Mouse (Mus musculus) heart, embryonic 12.5 days (tissue): Measurements from ENCODE around the gene P2ry12. TPM values are rescaled to one million over a fixed set of nuclear protein-coding genes. Genes with fewer than 3 reads are reported as not detected.

Source experiments
- ATAC-seq: fragments of 200-750 bp; cut with Nextera tagmentation; 2 replicates; pipeline ENCODE4 v1.8.0; 2017; ENCODE audit warnings: moderate TSS enrichment, moderate library complexity; ENCODE audit not compliant: insufficient number of reproducible peaks, low FRiP score
- H3K27ac ChIP-seq: fragments of 300-500 bp; sonication (generic); 2 replicates; pipeline ENCODE4 v1.5.1; 2016; ENCODE audit warnings: mild to moderate bottlenecking, moderate library complexity; ENCODE audit not compliant: poor library complexity, severe bottlenecking
- H3K27me3 ChIP-seq: fragments of 300-500 bp; sonication (generic); replicated peaks from 2 replicates; pipeline ENCODE4 v1.6.1; 2016; ENCODE audit warnings: mild to moderate bottlenecking, moderate library complexity
- H3K36me3 ChIP-seq: fragments of 300-500 bp; sonication (generic); 2 replicates; pipeline ENCODE4 v1.6.1; 2016; ENCODE audit warnings: mild to moderate bottlenecking, moderate library complexity
- H3K4me1 ChIP-seq: fragments of 300-500 bp; sonication (generic); replicated peaks from 2 replicates; pipeline ENCODE4 v1.6.1; 2016; ENCODE audit warnings: mild to moderate bottlenecking
- H3K4me2 ChIP-seq: fragments of 300-500 bp; sonication (generic); 2 replicates; pipeline ENCODE4 v1.6.1; 2016; ENCODE audit warnings: mild to moderate bottlenecking, moderate library complexity
- H3K4me3 ChIP-seq: fragments of 300-500 bp; sonication (generic); 2 replicates; pipeline ENCODE4 v1.5.1; 2016; ENCODE audit warnings: mild to moderate bottlenecking
- H3K9ac ChIP-seq: fragments of 300-500 bp; sonication (generic); 2 replicates; pipeline ENCODE4 v1.6.1; 2016; ENCODE audit warnings: mild to moderate bottlenecking, moderate library complexity
- H3K9me3 ChIP-seq: fragments of 300-500 bp; sonication (generic); replicated peaks from 2 replicates; pipeline ENCODE4 v1.6.1; 2016; ENCODE audit warnings: mild to moderate bottlenecking, moderate library complexity
- WGBS: fragments of 180-500 bp; shearing (Covaris S2); methylation state at CpG from one replicate; pipeline ENCODE4 v1.1.7; 2016; 5-methylcytosine and 5-hydroxymethylcytosine counted together
- polyA plus RNA-seq: library from polyadenylated mRNA; unstranded; fragments of >200 nt; fragmentation: Nextera tagmentation; extraction: Ambion mirVana; gene quantifications from 2 replicates; pipeline ENCODE4 v1.2.1, GENCODE M21; 2016

The P2ry12 gene
- polyA plus RNA-seq, 1 experiment from 2014 or later = 1.5 TPM

DNA sequence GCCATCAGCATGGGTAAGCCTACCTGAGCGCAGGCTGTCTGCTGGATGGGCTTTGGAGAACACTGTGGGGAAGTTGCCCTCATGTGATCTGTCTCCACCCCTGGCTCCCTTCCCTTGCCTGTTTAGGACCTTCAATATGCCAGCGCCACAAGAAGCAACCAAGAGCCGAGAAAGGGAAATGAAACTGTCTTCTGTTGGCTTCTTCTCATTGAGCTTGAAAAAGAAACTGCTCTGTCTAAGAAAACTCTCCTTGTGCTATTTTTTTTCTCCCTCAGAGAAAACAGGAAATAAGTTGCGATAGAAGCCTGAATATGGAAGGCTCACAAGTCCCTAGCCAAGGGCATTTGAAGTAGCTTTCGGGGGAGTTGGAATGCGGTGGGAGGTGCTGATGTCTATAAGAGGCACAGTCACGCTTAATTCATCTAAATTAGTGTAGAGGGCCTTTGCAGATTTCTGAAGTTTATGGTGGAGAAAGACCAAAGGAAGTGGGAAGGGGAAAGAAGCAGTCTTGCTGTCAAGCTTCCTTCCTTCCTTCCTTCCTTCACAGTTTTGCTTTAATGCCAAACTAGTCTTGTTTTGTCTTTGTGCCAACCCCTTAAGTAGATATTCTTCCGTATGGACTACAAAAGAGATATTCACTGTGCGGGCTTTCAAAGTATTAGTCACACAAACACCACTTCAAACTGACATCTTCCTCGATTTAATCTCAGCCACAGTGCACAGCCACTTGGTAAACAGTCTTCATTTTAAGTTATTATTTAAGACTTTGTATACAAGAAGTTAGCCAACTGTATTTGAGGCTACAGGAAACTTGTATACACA is 33.7 kb downstream of the P2ry12 start:
- no peak overlapping the region for H3K9ac ChIP-seq
- 0 out of 2 replicates have a peak, but pooled peaks have one; percentile 48 for ATAC-seq

DNA sequence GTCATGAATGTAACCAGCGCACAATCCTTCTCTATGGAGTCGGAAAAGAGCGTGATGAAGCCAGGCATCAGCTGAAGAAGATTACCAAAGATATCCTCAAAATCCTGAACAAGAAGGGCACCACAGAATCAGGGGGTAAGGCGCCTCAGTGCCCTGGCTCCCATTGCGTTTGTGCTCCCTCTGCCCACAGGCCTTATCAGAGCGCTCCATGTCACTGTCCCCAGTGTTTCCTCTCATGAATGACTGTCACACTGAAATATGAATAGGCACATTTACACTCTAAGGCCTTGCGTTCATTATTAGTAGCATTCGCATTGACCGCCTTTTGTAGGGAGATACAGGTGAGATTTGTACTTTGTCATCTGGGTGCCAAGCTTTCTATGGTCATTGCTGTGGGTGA is 35.0 kb downstream of the P2ry12 start:
- ATAC-seq = no peak
- Histone ChIP-seq H3K27me3 (no peaks in the 10 kb centered on the region), H3K27ac (no peak overlapping the region), H3K36me3 (no peaks in the 10 kb centered on the region), H3K9me3 (no peaks in the 10 kb centered on the region), H3K4me3 (no peak overlapping the region), H3K4me2 (no peak overlapping the region), H3K4me1 (peaks cover 14% of the 10 kb centered on the region), H3K9ac (no peak overlapping the region)
- 86% methylated on average over 9 of the region's 9 CpGs for WGBS

More for the DNA sequence above, 33.7 kb downstream of the P2ry12 start:
- Histone ChIP-seq H3K4me1 (peaks cover 14% of the 10 kb centered on the region), H3K4me3 (no peak overlapping the region), H3K9me3 (no peaks in the 10 kb centered on the region), H3K27ac (peak overlapping the region; percentile 59), H3K36me3 (no peaks in the 10 kb centered on the region), H3K27me3 (no peaks in the 10 kb centered on the region), H3K4me2 (peak overlapping the region; percentile 32)
- 41% methylated on average over 10 of the region's 10 CpGs for WGBS

GRCm38 (mm10) chr3:59225411-59225810 is 37.3 kb downstream of the P2ry12 start:
- Histone ChIP-seq H3K36me3 (no peaks in the 10 kb centered on the region), H3K4me3 (no peak overlapping the region), H3K9me3 (no peaks in the 10 kb centered on the region), H3K4me1 (peaks cover 14% of the 10 kb centered on the region), H3K27me3 (no peaks in the 10 kb centered on the region), H3K27ac (no peak overlapping the region), H3K4me2 (no peak overlapping the region), H3K9ac (no peak overlapping the region)
- no peak for ATAC-seq

- Histone ChIP-seq H3K9ac (no peak overlapping the region), H3K36me3 (no peaks in the 10 kb centered on the region), H3K4me1 (no peaks in the 10 kb centered on the region), H3K27ac (no peak overlapping the region), H3K9me3 (no peaks in the 10 kb centered on the region), H3K4me2 (no peak overlapping the region), H3K4me3 (no peak overlapping the region), H3K27me3 (no peaks in the 10 kb centered on the region)
- no peak for ATAC-seq
- 85% methylated on average over 2 of the region's 2 CpGs for WGBS
Measured at GRCm38 (mm10) chr3:59222303-59222702, 40.4 kb downstream of the P2ry12 start.

GRCm38 (mm10) chr3:59219326-59219725 is 43.3 kb downstream of the P2ry12 start:
- H3K4me3 ChIP-seq = no peak overlapping the region
- H3K4me1 ChIP-seq = no peaks in the 10 kb centered on the region
- H3K9me3 ChIP-seq = no peaks in the 10 kb centered on the region
- no peak overlapping the region for H3K27ac ChIP-seq
- 82% methylated on average over 2 of the region's 2 CpGs for WGBS
- no peak overlapping the region for H3K9ac ChIP-seq
- no peak for ATAC-seq
- no peaks in the 10 kb centered on the region for H3K27me3 ChIP-seq
- H3K4me2 ChIP-seq = no peak overlapping the region
- H3K36me3 ChIP-seq = no peaks in the 10 kb centered on the region

DNA sequence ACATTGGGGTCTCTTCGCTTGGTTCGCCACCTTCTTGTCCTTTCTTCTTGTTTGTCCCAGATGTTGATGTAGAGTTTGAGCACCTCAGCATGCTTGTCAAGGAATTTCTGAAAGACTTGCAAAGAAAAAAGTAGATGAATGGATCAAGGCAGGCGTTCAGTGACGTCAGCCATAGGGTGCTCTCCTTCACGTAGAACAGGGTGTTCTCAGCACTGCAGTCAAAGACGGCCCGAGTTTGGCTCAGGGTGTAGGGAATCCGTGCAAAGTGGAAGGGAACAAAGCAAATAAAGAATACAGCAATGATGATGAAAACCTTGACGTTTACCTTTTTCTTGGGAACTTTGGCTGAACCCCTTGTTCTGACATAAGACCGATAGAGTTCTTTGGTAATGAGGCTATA is 45.5 kb downstream of the P2ry12 start:
- H3K27ac ChIP-seq = no peak overlapping the region
- H3K9ac ChIP-seq = no peak overlapping the region
- WGBS = 85% methylated on average over 10 of the region's 10 CpGs
- no peak overlapping the region for H3K4me3 ChIP-seq
- ATAC-seq = no peak
- no peaks in the 10 kb centered on the region for H3K36me3 ChIP-seq
- no peaks in the 10 kb centered on the region for H3K4me1 ChIP-seq
- H3K27me3 ChIP-seq = no peaks in the 10 kb centered on the region
- H3K9me3 ChIP-seq = no peaks in the 10 kb centered on the region
- no peak overlapping the region for H3K4me2 ChIP-seq

DNA sequence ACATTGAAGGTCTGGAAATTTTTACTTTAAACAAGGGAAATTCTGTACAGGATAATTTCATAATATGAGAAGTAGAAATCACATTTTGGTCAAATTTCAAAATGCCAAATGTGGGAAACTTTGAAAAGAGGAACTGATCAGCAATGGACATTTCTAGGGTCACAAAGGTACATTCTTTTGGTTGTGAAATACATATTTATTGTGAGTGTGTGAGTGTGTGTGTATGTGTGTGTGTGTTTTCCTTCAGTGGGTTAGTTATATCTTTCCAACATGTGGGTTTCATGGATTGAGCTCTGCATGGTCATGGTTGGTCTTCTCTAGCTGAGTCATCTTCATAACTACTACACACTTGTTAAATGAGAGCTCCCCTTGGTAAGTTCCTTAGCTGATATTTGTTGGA is 50.3 kb downstream of the P2ry12 start:
- no peak for ATAC-seq
- Histone ChIP-seq H3K27me3 (no peaks in the 10 kb centered on the region), H3K9me3 (no peaks in the 10 kb centered on the region), H3K27ac (no peak overlapping the region), H3K4me3 (no peak overlapping the region), H3K4me1 (no peaks in the 10 kb centered on the region; the same call in 1 of the 2 replicates), H3K4me2 (no peak overlapping the region), H3K36me3 (no peaks in the 10 kb centered on the region), H3K9ac (no peak overlapping the region)

- H3K27ac ChIP-seq = no peak overlapping the region
- no peaks in the 10 kb centered on the region for H3K9me3 ChIP-seq
- H3K27me3 ChIP-seq = no peaks in the 10 kb centered on the region
- H3K36me3 ChIP-seq = no peaks in the 10 kb centered on the region
- H3K4me3 ChIP-seq = no peak overlapping the region
- no peak for ATAC-seq
- H3K4me1 ChIP-seq = no peaks in the 10 kb centered on the region; the same call in 1 of the 2 replicates
- 86% methylated on average over 8 of the region's 8 CpGs for WGBS
- H3K9ac ChIP-seq = no peak overlapping the region
- no peak overlapping the region for H3K4me2 ChIP-seq
Measured at GRCm38 (mm10) chr3:59211784-59212183, 50.9 kb downstream of the P2ry12 start.

- no peaks in the 10 kb centered on the region for H3K9me3 ChIP-seq
- no peak within 1 kb of the TSS for H3K9ac ChIP-seq
- no peak within 1 kb of the TSS for H3K4me3 ChIP-seq
- H3K27ac ChIP-seq = no peak within 1 kb of the TSS
- H3K4me2 ChIP-seq = no peak within 1 kb of the TSS
- 86% methylated on average over 6 of the region's 6 CpGs for WGBS
- no peaks in the 10 kb centered on the region for H3K36me3 ChIP-seq
- peaks cover 3% of the 10 kb centered on the region for H3K4me1 ChIP-seq
- H3K27me3 ChIP-seq = no peaks in the 10 kb centered on the region
- no peak for ATAC-seq
Measured at GRCm38 (mm10) chr3:59210727-59211126, 51.9 kb downstream of the P2ry12 start, which contains the start of gene P2ry13. Gene P2ry13, minus strand, starts transcription at chr3:59210882.

- H3K27ac ChIP-seq = no peak overlapping the region
- 70% methylated on average over 8 of the region's 8 CpGs for WGBS
- no peak overlapping the region for H3K4me3 ChIP-seq
- no peaks in the 10 kb centered on the region for H3K9me3 ChIP-seq
- H3K36me3 ChIP-seq = no peaks in the 10 kb centered on the region
- ATAC-seq = no peak
- peaks cover 9% of the 10 kb centered on the region for H3K4me1 ChIP-seq
- H3K4me2 ChIP-seq = no peak overlapping the region
- no peaks in the 10 kb centered on the region for H3K27me3 ChIP-seq
- H3K9ac ChIP-seq = no peak overlapping the region
Measured at GRCm38 (mm10) chr3:59210089-59210488, 52.6 kb downstream of the P2ry12 start.

DNA sequence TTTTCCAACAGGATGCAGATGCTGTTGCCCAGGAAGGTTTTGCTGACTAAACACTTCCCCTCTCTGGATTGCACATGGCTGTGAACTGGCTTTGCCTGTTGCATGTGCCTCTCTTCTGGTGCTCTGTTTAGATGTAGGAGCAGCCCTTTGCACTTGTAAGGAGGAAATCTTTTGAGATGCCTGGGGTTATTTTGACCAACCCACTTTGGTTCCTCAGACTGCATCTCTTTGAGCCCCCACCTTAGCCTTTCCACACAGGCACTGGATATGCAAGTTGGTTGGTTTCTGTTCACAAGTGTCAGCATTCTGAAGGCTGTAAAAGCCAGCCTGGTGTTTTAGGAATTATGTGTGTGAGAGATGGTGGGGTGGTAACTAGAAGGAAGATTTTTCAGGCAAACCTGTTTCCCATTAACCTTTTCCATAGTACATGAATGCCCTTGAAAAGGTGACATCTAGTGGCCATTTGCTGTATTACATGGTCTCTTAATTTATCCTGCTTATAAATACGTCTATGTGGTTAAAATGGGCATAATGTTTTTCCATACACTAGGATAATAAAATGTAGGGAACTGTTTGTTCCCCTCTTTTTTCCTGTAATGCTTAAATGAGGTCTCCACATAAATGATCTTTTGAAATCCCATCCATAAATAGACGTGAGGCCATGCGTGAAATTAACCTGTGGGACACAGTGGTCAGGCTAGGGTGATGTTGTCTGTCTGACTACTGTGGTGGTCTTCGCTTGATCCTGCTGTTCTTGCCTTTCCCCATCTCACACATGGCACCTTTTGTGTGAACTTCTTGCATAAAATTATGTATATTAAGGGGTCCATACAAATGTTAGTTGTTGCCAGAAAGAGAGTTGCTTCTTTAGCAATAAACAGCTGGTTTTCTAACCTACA is 53.8 kb downstream of the P2ry12 start:
- no peaks in the 10 kb centered on the region for H3K36me3 ChIP-seq
- ATAC-seq = no peak
- no peak overlapping the region for H3K4me3 ChIP-seq
- no peaks in the 10 kb centered on the region for H3K9me3 ChIP-seq
- 67% methylated on average over 4 of the region's 4 CpGs for WGBS
- H3K27me3 ChIP-seq = no peaks in the 10 kb centered on the region
- H3K4me1 ChIP-seq = peaks cover 21% of the 10 kb centered on the region
- H3K27ac ChIP-seq = no peak overlapping the region
- H3K4me2 ChIP-seq = no peak overlapping the region
- no peak overlapping the region for H3K9ac ChIP-seq
